Mouse (Mus musculus): Measurements from ENCODE around the gene Aldh4a1. TPM values are rescaled to one million over a fixed set of nuclear protein-coding genes. Genes with fewer than 3 reads are reported as not detected.

Aldh4a1 gene
- polyA plus RNA-seq (2012; rRNA removed) = 28.2 and 29.6 TPM in 2 replicates

DNA sequence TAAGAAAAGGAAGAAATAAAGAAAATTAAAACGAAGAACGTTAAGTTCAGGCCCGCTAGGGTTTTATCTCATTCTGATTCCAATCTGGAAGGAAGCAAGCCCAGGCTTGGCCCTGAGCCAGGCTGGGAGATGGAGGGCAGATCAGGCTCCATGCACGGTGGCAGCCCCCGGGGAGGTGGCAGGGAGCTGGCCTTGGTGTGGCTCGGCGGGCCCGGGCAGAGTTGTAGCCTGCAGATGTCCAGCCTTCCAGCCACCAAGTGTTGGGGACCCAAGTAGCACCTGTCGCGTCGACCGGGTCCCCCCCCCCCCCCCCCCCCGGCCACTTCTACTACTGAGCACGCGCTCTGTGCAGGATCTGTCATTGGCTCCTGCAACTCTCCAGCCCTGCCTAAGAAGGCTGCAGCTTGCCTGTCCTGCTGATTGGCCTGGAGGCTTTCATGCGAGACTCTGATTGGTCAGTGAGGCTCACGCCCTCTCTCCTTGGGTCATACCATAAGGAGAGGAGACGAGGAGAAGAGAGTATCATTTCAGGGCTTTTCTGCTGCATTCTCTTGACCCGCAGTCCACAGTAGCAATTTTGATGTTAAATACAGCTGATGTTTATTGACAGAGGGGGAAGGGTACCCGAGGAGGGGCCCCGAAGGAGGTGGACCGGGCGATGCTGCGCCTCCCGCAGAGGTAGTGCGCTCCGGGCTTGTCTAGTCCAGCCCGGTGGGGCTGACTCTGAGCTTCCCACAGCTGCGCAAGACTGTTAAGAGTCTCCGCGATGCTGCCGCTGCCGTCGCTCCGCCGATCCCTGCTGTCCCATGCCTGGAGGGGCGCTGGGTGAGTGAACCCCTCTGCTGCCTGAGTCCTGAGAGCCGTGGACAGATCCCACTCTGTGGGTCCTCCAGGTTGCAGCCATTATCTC lies at the start of gene Aldh4a1:
Gene Aldh4a1, plus strand, starts transcription at position 494 of the 910 bp plus-strand sequence.

GRCm38 (mm10) chr4:139602357-139603244 lies 20.1 kb upstream of the Aldh4a1 start, which contains the start of gene Gm21969:
TSS of gene Gm21969 (plus strand) at chr4:139603186.

GRCm38 (mm10) chr4:139653238-139653637 lies 30.6 kb downstream of the Aldh4a1 start, which contains the start of gene Tas1r2:
TSS of gene Tas1r2 (plus strand) at chr4:139653538.

Other genes starting within 250 kb of the Aldh4a1 start
- 9.9 and 10.6 TPM in 2 replicates for gene Iffo2, start 92.3 kb upstream of the Aldh4a1 start, polyA plus RNA-seq (2012; rRNA removed)
- 0.03 TPM in 1 of 2 replicates, not detected in the other for gene Gm21969, start 19.7 kb upstream of the Aldh4a1 start, polyA plus RNA-seq (2012; rRNA removed)
- gene Tas1r2, start 30.7 kb downstream of the Aldh4a1 start, polyA plus RNA-seq (2012; rRNA removed) = not detected in 2 replicates
- 2.6 and 3.0 TPM in 2 replicates for gene Pax7, start 210.7 kb downstream of the Aldh4a1 start, polyA plus RNA-seq (2012; rRNA removed)

Data from central nervous system, embryonic 18 days (tissue).